Mouse (Mus musculus) brain, embryonic 14.5 days (tissue): Measurements from ENCODE around the gene Trpm8. TPM values are rescaled to one million over a fixed set of nuclear protein-coding genes. Genes with fewer than 3 reads are reported as not detected.

Source experiments
- DNase-seq: peaks from one replicate; pipeline ENCODE4 v3.0.0-alpha.2; 2011; ENCODE audit warnings: low read depth
- CTCF ChIP-seq: fragments of 200-500 bp; IDR thresholded peaks from 2 replicates; pipeline ENCODE4 v1.5.1; 2012; ENCODE audit warnings: inconsistent platforms, mild to moderate bottlenecking, moderate library complexity, borderline replicate concordance; ENCODE audit not compliant: insufficient read depth, insufficient read length; ENCODE audit errors: extremely low read depth
- POLR2A ChIP-seq: fragments of 200-500 bp; IDR thresholded peaks from 2 replicates; pipeline ENCODE4 v1.6.1; 2012; ENCODE audit warnings: mild to moderate bottlenecking, inconsistent platforms, borderline replicate concordance; ENCODE audit not compliant: poor library complexity, insufficient read depth, insufficient read length, severe bottlenecking; ENCODE audit errors: extremely low read depth
- polyA plus RNA-seq: library from polyadenylated mRNA; depleted of rRNA; stranded (reverse); fragments of >200 nt; gene quantifications from 2 replicates; pipeline ENCODE4 v1.2.3, GENCODE M21; 2012

Trpm8 gene
- polyA plus RNA-seq, 1 experiment = 0.10 TPM

GRCm38 (mm10) chr1:88234646-88235045, 42.8 kb upstream of the Trpm8 start:
- TF ChIP-seq POLR2A (no peak), CTCF (no peak)
- DNase-seq = no peak

DNA sequence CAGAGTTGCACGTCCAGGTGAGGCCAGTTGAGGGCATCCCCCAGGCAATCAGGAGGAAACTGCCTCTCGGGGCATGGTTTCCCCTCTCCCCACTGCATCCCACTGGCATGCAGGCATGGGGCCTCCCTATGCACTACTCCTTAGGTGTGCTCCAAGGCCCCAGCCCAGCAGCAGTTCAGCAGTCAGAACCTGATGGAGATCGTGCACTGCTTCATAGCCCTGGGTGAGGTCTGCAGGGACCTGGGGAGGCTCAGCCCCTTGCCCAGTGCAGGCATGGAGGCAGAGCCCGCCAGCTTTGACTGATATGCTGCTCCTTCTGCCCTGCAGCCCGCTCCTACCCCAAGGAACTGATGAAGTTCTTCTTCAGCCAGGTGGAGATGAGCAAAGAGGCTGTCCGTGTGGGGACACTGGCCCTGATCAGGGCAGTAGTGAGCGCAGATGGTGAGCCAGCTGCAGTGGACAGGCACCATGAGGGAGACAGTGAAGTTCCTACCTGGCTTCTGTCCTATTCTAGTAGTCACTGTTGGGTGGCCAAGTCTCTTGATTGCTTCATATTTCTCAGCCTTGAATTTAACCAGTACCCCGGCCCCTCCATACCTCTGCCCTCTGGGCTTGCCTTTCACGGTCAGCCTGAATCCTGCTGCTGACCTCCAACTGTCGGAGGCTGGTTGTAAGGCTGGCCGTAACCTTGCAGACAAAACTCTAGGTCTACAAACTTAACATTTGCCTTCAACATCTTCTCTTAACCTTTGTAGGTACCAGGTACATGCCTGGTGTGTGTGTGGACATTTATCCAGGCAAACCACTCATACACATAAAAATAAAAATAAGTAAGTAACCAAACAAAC, 42.2 kb upstream of the Trpm8 start:
- TF ChIP-seq CTCF (no peak), POLR2A (no peak)
- DNase-seq = no peak

DNA sequence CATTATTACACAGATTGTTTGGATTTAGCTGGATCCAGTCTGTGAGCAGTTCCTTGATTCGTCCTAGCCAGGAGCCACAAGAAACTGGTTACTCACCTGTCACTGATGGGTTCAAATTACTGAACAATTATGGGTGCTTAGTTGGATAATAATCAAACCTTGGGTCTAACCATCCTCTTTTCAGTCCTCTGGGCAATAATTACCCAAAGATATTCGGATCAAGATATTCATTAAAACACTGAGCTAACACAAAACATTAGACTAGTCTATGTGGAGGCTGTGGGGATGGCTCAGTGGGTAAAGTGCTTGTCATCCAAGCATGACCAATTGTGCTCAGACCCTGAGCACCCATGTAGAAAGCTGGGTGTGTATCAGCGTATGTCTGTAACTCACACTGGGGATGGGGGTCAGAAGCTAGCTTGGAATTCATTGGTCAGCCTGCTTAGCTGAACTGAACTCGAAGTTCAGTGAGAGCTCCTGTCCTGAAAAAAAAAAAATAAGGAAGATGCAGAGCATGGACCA, 41.5 kb upstream of the Trpm8 start:
- TF ChIP-seq CTCF (no peak), POLR2A (no peak)
- DNase-seq = no peak

GRCm38 (mm10) chr1:88237311-88237710, 40.1 kb upstream of the Trpm8 start:
- no peak for DNase-seq
- no peak for TF ChIP-seq POLR2A
- no peak for TF ChIP-seq CTCF

DNA sequence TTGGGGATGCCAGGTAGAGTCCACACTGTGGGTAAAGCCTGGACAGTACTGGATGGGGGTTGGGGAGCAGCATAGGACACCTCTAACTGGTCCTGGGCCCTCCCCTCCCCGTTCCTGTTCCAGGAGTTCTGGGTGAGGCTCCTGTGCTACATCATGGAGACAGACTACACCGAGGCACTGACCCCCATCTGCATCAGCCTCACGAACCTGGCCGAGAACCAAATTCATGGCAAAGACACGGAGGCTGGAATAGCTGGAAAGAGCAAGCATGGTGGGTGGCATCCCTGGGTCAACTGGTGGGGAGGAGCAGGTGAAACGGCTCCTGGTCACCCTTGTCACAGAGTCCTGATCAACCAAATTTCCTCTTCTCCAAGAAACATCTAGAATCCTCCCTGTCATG, 38.7 kb upstream of the Trpm8 start:
- TF ChIP-seq CTCF (no peak), POLR2A (no peak)
- DNase-seq = no peak

DNA sequence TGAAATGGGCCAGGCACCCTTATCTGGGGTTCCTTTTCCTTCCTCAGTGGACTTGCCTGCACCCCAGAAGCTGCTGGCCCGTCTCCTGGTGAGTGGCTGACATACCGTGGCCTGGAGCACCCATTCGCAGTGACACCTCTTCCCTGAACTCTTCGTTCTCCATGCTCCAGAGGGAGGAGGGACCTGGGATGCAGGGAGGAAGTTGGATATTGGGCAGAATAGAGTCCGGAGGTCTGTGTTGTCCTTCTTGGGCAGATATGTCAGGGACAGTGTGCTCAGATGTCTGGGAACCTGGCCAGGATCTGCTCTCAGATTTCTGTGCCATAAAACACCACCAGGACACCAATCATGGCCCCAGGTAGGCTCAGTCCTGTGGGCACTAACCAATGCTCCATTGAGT, 37.4 kb upstream of the Trpm8 start:
- no peak for DNase-seq
- no peak for TF ChIP-seq POLR2A
- no peak for TF ChIP-seq CTCF

DNA sequence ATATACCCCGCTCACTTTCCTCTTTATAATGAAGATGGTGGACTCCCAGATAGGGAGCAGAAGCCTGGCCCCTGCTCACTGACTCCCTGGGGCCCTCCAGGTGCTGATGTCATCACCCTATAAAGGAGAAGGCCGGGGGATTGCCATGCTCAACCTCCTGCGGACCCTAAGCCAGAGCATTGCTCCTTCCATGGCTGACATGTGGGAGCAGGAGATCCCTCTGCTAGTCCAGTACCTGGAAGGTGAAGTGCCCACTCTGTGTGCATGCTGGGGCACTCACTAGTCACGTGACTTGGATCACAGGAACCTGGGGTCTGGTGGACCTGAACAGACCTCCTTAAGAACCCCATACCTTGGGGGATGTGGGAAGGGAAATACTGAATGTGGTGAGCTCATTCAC, 36.9 kb upstream of the Trpm8 start:
- no peak for DNase-seq
- TF ChIP-seq CTCF (no peak), POLR2A (no peak)

- TF ChIP-seq CTCF = no peak
- no peak for TF ChIP-seq POLR2A
- DNase-seq = no peak
These were observed 33.6 kb upstream of the Trpm8 start for GRCm38 (mm10) chr1:88243861-88244260.

GRCm38 (mm10) chr1:88245881-88246280, 31.6 kb upstream of the Trpm8 start:
- DNase-seq = no peak
- TF ChIP-seq CTCF (no peak), POLR2A (no peak)

GRCm38 (mm10) chr1:88246386-88246785, 31.1 kb upstream of the Trpm8 start:
- TF ChIP-seq POLR2A (no peak), CTCF (no peak)
- no peak for DNase-seq

DNA sequence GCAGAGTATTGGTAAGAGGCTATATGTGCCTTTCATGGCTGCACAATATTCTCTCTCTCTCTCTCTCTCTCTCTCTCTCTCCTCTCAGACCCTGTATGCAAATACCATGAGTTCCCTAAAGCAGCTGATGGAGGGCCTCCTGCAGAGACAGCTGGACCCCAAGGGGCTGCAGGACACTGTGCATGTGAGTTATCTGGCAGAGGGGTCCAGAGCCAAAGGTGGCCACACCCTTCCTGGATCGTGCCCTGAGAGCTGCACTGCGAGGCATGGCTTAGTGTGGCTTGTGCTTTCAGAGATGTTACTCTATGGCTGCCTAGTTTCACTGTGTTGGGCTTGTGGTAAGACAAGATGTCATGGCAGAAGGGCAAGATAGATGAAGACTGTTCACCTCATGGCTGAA, 29.8 kb upstream of the Trpm8 start:
- no peak for DNase-seq

GRCm38 (mm10) chr1:88248658-88249057, 28.8 kb upstream of the Trpm8 start:
- TF ChIP-seq CTCF (no peak), POLR2A (no peak)
- no peak for DNase-seq

More for the DNA sequence above, 29.8 kb upstream of the Trpm8 start:
- TF ChIP-seq CTCF (no peak), POLR2A (no peak)

- no peak for DNase-seq
- no peak for TF ChIP-seq POLR2A
- TF ChIP-seq CTCF = no peak
These were observed 27.9 kb upstream of the Trpm8 start for GRCm38 (mm10) chr1:88249596-88249995.
